Mouse (Mus musculus) embryonic fibroblast, embryonic 13.5 days (primary cell): ENCODE data around the gene Col8a1. TPM values are rescaled to one million over a fixed set of nuclear protein-coding genes. Genes with fewer than 3 reads are reported as not detected.

Experiments used
- H3K27ac ChIP-seq: 2 replicates; pipeline ENCODE4 v1.5.1; 2012; ENCODE audit warnings: low read length, control low read depth, inconsistent platforms; ENCODE audit not compliant: insufficient read depth
- H3K4me1 ChIP-seq: 2 replicates; pipeline ENCODE4 v1.6.1; 2011; ENCODE audit warnings: low read length; ENCODE audit not compliant: control insufficient read depth, insufficient read depth
- H3K4me3 ChIP-seq: 2 replicates; pipeline ENCODE4 v1.5.1; 2011; ENCODE audit warnings: mild to moderate bottlenecking, control low read depth, low read length; ENCODE audit not compliant: insufficient read depth
- CTCF ChIP-seq: IDR thresholded peaks from 2 replicates; pipeline ENCODE4 v1.5.1; 2011; ENCODE audit warnings: mild to moderate bottlenecking, control low read depth, low read length, moderate library complexity, borderline replicate concordance; ENCODE audit not compliant: insufficient read depth
- POLR2A ChIP-seq: IDR thresholded peaks from 2 replicates; pipeline ENCODE4 v1.6.1; 2011; ENCODE audit warnings: low read depth, mild to moderate bottlenecking, control low read depth, low read length, moderate library complexity
- polyA plus RNA-seq: library from polyadenylated mRNA; stranded (reverse); fragments of >200 nt; gene quantifications from 2 replicates; pipeline ENCODE4 v1.2.4, GENCODE M21; 2011; ENCODE audit warnings: low read depth; ENCODE audit not compliant: missing spikeins, insufficient read length

Col8a1 gene
- polyA plus RNA-seq, 1 experiment, result 294 TPM

- Histone ChIP-seq H3K27ac (peak overlapping the region; percentile 86), H3K4me3 (no peak overlapping the region), H3K4me1 (peaks cover 10% of the 10 kb centered on the region)
- TF ChIP-seq POLR2A, result no peak
- no peak for TF ChIP-seq CTCF
Measured at GRCm38 (mm10) chr16:57748093-57748492, 6.4 kb downstream of the Col8a1 start.

GRCm38 (mm10) chr16:57747357-57748056 lies 7.0 kb downstream of the Col8a1 start:
- peak overlapping the region; percentile 86 for H3K27ac ChIP-seq
- TF ChIP-seq CTCF (no peak), POLR2A (no peak)
- no peak overlapping the region for H3K4me3 ChIP-seq

GRCm38 (mm10) chr16:57740169-57740568 lies 14.4 kb downstream of the Col8a1 start:
- Histone ChIP-seq H3K4me1 (peaks cover 10% of the 10 kb centered on the region), H3K4me3 (no peak overlapping the region), H3K27ac (no peak overlapping the region)
- TF ChIP-seq CTCF (no peak), POLR2A (no peak)

More at GRCm38 (mm10) chr16:57747357-57748056, 7.0 kb downstream of the Col8a1 start:
- H3K4me1 ChIP-seq, result peaks cover 12% of the 10 kb centered on the region

- TF ChIP-seq POLR2A (no peak), CTCF (no peak)
Measured at GRCm38 (mm10) chr16:57734942-57735341, 19.6 kb downstream of the Col8a1 start.

GRCm38 (mm10) chr16:57733545-57733944 lies 21.0 kb downstream of the Col8a1 start:
- Histone ChIP-seq H3K4me3 (no peak overlapping the region), H3K4me1 (peaks cover 5% of the 10 kb centered on the region; the same call in 1 of the 2 replicates), H3K27ac (peak overlapping the region; percentile 42; the same call in 1 of the 2 replicates)
- TF ChIP-seq CTCF (no peak), POLR2A (no peak)

More at GRCm38 (mm10) chr16:57734942-57735341, 19.6 kb downstream of the Col8a1 start:
- H3K4me3 ChIP-seq, result no peak overlapping the region
- H3K4me1 ChIP-seq, result peaks cover 5% of the 10 kb centered on the region; the same call in 1 of the 2 replicates
- no peak overlapping the region for H3K27ac ChIP-seq

- Histone ChIP-seq H3K4me3 (no peak overlapping the region), H3K4me1 (peaks cover 5% of the 10 kb centered on the region; the same call in 1 of the 2 replicates), H3K27ac (peak overlapping the region; percentile 59; the same call in 1 of the 2 replicates)
- no peak for TF ChIP-seq POLR2A
- no peak for TF ChIP-seq CTCF
Measured at GRCm38 (mm10) chr16:57733139-57733538, 21.4 kb downstream of the Col8a1 start.

- Histone ChIP-seq H3K27ac (peak overlapping the region; percentile 64; the same call in 1 of the 2 replicates), H3K4me3 (no peak overlapping the region), H3K4me1 (peaks cover 8% of the 10 kb centered on the region)
- TF ChIP-seq CTCF, result no peak
- no peak for TF ChIP-seq POLR2A
Measured at GRCm38 (mm10) chr16:57724978-57725377, 29.6 kb downstream of the Col8a1 start.

GRCm38 (mm10) chr16:57718982-57719381 lies 35.6 kb downstream of the Col8a1 start:
- Histone ChIP-seq H3K4me1 (peaks cover 10% of the 10 kb centered on the region; the same call in 1 of the 2 replicates), H3K27ac (0 out of 2 replicates have a peak overlapping the region, but pooled peaks have one; percentile 10), H3K4me3 (no peak overlapping the region)
- TF ChIP-seq CTCF (no peak), POLR2A (no peak)

GRCm38 (mm10) chr16:57698733-57699132 lies 55.8 kb downstream of the Col8a1 start:
- Histone ChIP-seq H3K4me1 (peaks cover 8% of the 10 kb centered on the region), H3K4me3 (no peak overlapping the region), H3K27ac (no peak overlapping the region)
- TF ChIP-seq POLR2A (no peak), CTCF (no peak)

GRCm38 (mm10) chr16:57694694-57695093 lies 59.8 kb downstream of the Col8a1 start:
- Histone ChIP-seq H3K4me1 (peaks cover 8% of the 10 kb centered on the region), H3K4me3 (no peak overlapping the region), H3K27ac (no peak overlapping the region)
- TF ChIP-seq POLR2A (no peak), CTCF (no peak)
